Mouse (Mus musculus) urinary bladder, adult 18-20 months (tissue): ENCODE data around the gene Rasd1.

Experiments
- DNase-seq, 2 experiments: peaks; one replicate each; pipeline ENCODE4 v3.0.0; 2022; ENCODE audit warnings: low spot score in 2 of 2, mixed read lengths in 2 of 2

The Rasd1 gene

DNA sequence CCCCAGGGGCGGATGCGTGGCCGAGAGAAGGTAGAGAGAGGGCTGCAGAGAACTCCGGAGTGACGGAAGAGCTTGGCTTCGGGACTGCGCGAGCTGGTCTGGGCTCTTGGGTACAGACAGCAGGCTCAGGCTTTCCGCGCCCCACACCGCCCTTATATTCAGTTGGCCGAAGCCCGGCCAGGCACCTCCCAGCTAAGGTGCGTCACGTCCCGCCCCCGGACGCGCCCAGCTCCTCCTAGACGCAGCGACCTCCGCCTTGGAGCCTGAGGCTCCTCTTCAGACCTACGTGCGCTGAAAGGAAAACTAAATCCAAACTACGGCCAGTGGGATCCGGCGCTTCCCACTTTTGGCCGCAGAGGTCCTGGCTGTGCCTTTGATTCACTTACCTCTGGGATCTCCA lies at the start of gene Rasd1:
TSS of gene Rasd1 (minus strand) at position 127 of the 400 bp plus-strand sequence.
- DNase-seq, result peak; percentile 78 to 84

DNA sequence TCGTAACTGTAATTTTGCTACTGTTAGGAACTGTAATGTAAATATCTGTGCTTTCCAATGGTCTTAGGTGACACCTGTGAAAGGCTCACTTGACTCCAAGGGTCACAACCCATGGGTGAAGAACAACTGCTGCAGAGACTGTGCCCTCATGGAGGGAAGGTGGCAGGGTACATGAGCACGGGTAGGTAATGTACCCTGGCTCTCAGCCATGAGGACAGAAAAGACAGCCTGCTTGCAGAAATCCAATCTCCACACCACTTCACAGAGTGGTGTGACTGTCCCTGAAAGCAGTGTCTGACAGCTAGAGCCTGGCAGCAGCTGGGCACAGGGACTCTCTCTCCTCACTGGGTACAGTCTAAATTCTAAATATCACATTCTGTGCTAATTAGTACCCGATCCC lies 46.8 kb upstream of the Rasd1 start:
- no peak for DNase-seq

- no peak for DNase-seq
Observed at GRCm38 (mm10) chr11:60009451-60009850, 44.7 kb upstream of the Rasd1 start.

GRCm38 (mm10) chr11:60005866-60006265 lies 41.1 kb upstream of the Rasd1 start:
- no peak for DNase-seq

- DNase-seq, result no peak
Observed at GRCm38 (mm10) chr11:60004716-60005115, 40.0 kb upstream of the Rasd1 start.

DNA sequence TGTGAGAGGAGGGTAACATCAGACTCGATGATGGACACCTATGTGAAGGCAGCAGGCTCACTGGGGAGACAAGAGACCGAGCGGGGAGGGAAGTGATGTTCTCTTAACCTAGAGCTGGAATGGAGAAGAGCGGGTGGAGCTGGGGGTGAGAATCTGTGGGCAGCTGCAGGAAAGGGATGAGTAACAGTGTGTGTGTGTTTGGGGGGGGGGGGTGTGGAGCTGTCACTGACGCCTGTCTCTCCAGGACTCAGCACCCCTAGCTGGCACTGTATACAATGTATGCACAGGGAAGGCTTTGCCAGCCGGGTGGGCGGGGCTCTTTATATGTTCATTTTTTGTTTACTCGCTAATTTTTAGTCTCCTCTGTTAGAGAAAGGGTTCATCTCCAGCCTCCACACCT lies 39.1 kb upstream of the Rasd1 start:
- no peak for DNase-seq

GRCm38 (mm10) chr11:60001231-60001980 lies 36.7 kb upstream of the Rasd1 start:
- no peak for DNase-seq

DNA sequence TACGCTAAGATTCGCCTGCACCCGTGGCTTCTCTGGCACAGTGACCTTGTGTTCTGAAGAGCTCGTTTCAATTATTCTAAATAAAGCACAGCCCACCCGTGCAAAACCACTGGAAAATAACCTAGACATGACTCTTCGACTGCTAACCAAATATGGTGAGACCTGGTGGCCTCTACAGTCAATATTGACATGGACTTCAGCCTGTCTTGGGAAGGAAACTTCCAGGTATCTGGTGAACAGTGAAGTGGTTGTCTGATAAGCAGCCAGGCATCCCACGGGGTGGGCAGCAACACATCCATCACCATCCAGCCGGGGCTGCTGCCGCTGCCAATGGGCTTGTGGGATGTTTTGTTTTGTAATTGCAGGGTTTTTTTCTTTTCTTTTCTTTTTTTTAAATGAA lies 29.6 kb upstream of the Rasd1 start:
- DNase-seq, result no peak

GRCm38 (mm10) chr11:59991365-59991764 lies 26.6 kb upstream of the Rasd1 start:
- DNase-seq, result no peak

- DNase-seq, result no peak
Observed at GRCm38 (mm10) chr11:59989406-59989805, 24.7 kb upstream of the Rasd1 start.

GRCm38 (mm10) chr11:59977831-59978230 lies 13.1 kb upstream of the Rasd1 start:
- DNase-seq, result no peak

DNA sequence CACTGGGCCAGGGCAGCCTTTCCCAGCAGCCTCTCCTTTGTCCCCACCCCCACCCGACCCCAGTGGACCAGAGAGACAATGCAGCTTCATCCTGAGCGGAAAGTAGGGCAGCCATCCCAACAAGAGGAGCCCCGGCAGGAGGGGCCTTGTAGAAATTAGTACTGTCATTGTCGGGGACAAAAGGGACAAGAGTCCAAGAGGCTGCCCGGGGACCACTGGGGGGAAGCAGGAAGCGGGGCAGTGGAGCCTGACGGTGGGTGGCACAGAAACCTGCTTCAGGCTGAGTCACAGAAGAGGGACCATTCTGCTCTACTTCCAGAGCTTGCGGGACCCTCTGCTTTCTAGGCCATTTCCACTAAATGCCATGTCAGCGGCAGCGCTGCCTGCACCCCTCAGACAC lies 10.5 kb upstream of the Rasd1 start:
- no peak for DNase-seq

DNA sequence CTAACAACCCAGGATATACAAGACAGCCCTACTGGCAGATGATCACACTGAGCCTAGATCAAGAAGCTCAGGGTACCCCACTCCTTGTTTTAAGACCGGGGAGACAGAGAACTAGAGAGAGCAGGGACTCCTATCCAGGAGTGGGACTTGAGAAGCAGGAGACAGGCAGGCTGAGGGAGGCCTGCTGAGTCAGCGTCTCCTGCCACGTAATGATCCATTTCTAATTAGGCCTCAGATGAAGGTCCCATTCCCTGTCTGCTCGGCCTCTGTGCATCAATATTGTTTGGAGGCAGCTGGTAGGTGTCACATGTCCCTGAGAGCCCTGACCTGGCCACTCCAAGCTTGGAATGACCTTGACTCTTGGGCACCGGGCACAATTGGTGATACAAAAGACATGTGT lies 8.6 kb upstream of the Rasd1 start:
- DNase-seq, result no peak

DNA sequence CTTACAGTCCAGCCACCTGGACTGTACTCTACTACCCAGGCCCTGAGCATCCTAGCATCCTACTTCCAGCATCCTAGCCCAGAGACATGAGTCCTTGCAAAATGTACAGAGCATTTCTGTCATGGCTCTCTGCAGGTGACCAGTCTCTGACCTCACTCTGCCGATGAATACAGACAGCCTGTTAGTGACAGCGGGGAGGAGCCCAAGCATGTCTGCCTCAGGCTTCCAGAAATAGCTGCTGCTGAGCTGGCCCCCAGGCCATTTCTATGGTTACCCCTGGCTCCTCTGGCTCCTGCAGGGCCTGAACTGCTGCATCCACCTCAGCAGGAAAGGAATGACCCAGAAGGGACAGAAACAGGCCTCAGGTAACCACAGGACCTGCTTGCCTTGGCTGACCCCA lies 6.9 kb upstream of the Rasd1 start:
- no peak for DNase-seq

GRCm38 (mm10) chr11:59970780-59971179 lies 6.0 kb upstream of the Rasd1 start:
- no peak for DNase-seq

GRCm38 (mm10) chr11:59967765-59968164 lies 3.0 kb upstream of the Rasd1 start:
- no peak for DNase-seq

DNA sequence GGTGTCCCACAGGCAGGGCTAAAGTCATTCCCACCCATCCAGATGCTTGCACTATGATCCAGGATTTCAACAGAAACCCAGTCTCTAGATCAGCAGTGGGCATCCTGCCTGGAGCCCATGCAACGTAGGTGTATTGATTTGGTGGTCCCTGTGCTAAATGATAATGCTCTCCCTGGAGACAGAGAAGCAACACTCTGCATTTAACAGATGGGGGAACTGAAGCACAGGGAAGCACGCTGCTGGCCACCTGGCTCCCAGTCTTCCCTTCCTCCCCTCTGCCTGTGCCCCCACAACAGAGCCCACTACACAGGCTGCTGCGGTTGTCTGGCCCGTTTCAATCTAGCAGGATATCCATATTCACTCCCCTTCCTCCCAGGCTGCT lies 1.3 kb upstream of the Rasd1 start:
- no peak for DNase-seq

DNA sequence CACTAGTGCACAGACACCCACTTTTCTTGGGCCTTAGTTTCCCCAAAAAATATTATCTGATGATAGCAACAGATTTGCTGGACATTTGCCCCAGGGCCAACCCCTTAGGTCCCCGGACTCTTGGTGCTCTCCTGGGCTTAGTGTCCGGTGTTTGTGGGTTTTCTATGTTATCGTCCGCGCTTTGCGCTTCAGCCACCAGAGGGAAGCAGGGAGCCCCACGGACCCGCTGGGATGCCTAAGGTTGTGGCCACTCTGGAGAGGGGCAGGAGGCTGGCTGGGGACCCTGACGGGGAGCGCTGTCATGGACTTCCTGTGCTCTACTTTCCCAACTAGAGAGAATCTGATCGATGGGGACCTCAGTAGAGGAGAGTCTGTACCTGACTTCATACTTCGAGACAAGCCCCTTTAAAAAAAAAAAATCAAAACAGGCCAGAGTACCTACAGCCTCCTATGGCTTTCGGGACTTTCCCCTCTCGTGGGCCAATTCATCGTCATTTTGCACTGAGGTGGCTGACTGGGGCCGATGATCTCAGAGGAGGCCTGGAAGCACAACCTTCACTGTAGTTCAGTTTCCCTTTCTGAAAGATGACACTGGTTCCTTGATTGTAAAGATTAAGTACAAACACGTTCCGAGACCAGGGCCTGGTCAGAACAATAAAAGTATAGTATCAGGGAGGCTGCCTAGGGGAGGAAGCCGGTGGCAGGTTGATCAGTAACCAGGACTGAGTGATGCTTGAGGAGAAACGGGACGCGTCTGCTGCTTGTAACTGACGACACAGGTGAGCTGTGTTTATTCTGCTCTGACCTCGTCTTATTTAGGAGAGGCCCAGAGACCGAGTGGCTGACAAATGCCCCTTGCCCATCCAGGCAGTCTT lies 720 bp upstream of the Rasd1 start:
- DNase-seq, result peak; percentile 61 to 82

DNA sequence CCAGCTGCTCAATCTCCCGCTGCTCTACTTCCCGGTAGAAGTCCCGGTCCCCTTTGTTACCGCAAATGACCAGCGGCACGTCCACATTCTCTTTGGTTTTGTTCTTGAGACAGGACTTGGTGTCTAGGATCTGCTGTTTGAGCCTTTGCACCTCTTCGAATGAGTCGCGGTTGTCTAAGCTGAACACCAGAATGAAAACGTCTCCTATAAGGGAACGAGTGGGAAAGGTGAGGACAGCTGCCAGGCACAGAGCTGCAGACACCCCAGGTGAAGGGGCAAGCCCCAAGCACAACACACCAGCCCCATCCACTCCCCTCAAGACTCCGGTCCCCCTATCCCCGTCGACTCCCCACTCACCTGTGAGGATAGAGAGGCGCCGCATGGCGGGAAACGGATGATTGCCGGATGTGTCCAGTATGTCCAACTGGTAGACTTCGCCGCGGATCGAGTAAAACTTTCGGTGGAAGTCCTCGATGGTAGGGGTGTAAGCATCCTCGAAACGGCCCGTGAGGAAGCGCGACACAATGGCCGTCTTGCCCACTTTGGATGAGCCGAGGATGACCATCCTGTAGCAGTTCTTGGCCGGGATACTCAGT lies 483 bp downstream of the Rasd1 start:
- DNase-seq, result peak; percentile 19 to 38

DNA sequence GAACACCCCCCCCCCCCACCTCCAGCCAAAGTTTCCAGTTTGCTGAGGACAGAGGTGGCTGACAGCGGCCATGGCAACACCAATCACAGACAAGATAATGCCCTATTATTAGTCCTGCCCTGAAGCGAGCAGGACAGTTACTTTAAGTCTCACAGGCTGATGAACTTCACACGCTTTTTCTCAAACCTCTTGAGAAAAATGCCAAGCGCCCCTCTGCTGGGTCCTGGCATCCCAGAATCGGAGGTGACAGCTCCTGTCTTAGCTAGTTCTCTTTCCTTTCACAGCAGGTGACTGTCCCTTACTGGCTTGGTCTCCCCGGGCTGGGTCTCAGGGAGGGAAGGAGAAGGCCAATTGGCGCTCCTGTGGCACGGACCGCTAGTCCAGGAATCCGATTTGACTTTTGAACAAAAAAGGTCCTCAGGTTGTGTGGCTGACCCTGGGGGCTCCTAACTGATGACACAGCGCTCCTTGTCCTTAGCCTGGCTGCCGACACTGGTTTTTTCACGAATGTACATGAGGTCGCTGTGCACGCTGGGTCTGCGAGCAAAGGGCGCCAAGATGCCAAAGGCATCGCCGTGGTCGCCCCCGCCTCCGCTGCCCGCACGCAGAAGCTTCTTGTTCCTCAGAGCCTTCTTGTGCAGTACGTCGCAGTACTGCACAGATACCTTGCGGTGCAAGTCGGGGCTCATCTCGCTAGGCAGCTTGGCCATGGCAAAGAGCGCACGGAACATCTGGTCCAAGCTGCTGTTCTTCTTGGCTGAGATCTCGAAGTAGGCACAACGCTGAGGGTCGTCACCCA lies 1.2 kb downstream of the Rasd1 start:
- peak in 1 of 2 experiments; percentile 14 for DNase-seq

- DNase-seq, result no peak
Observed at GRCm38 (mm10) chr11:59962590-59962989, 2.2 kb downstream of the Rasd1 start.
